Mouse (Mus musculus): ENCODE measurements around the gene Ccndbp1.
"Not testable (repeated sequence)": the region's sequence is repeated elsewhere in the genome, so short reads cannot be mapped to it uniquely, and the experiment has no call there.

Gene Ccndbp1

DNA sequence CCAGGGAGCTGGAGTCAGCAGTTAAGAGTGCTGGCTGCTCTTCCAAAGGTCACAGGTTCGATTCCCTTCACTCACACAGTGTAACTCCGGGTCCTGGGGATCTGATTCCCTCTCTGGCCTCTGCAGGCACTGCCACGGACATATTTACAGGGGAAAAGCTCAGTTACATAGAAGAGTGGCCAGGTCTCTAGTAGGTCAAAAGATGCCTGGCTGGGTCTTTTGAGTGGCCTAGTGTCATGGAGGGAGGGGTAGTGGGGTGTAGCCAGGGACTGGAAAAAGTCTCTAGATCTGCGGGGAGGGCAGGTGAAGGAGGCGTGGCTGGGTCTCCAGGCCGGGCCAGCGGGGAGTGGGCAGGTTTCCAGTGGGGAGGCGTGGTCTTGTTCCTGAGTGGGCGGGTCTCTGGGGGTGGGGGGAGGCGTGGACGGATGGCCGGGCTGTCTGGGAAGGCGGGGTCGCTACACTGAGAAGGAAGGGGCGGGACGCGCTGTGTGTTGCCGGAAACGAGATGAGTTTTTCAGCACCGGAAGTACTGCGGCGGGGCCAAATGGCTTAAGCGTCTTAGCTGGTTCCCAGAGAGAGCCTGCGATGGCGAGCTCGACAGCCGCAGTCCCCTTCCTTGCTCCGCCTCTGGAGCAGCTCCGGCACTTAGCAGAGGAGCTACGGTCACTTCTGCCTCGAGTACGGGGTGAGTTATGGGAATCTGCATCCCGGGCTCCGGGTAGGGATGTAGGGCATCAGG is at the start of gene Ccndbp1:
Ccndbp1 (plus strand) TSS at position 479 of the 739 bp plus-strand sequence.
- peak; percentile 79 for DNase-seq

DNA sequence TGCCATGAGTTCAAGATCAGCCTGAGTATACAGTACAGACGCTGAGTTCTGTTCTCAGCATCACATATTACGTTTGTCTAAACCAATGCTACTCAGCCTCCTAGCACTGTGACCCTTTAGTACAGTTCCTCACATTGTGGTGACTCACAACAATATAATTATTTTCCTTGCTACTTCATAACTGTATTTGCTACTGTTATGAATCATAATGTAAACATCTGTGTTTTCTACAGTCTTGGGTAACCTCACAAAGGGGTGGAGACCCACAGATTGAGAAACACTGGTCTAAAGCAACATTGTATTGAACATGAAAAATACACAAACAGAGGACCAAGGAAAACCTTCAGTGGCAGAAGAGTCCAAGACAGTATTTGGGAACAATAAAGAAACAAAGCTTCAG is 48.8 kb upstream of the Ccndbp1 start:
- no peak for DNase-seq

DNA sequence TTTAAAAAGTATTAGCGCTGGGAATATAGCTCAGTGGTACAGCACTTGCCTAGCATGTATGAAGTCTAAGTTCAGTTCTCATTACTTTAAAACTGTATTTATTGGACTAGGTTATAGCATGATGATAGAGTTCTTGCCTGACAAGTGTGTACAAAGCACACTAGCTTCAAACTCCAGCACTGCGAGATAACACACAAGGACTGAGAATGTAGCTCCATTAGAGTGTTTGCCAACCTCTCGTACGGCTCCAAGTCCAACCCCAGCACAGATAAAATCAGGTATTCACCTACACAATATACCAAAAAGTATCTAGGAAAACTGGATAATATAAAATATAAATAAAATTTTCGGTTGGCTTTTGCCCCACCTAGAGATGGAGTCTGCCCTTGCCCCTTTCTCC is 48.4 kb upstream of the Ccndbp1 start:
- no peak for DNase-seq

DNA sequence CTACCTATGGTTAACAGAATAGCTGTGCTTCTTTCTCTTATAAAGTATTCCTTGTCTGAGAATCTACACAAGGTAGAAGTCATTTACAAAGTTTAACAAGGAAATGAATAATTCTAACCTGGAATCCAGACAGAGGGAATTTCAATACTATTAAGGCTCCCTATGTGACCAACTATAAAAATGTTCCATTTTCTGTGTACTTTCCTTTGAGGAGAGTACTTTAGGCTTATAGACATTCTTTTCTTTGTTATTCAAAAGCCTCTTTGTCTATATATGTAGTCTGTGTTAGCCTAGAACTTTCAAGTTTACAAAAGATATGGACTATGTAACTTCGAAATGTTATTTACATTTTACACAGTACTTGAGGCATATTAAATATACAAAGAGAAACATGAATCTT is 47.9 kb upstream of the Ccndbp1 start:
- DNase-seq = no peak

DNA sequence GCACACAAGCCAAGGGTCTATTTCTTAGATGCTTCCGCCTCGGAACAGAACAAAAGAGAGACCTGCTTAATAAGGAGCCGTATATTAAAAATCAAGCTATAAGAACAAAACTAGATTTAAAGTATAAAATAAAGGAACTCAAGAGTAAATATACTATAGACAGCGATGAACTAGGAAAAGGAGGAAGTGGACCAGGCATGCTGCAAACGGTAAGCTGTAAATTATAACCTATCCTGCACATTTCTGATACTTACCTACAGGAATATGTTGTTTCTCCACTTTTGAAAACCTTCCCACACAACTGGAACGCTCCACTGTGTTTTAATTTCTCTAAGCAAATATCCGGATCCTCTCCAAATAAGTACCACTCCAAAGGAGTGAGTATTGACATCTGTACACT is 45.1 kb upstream of the Ccndbp1 start:
- no peak for DNase-seq

DNA sequence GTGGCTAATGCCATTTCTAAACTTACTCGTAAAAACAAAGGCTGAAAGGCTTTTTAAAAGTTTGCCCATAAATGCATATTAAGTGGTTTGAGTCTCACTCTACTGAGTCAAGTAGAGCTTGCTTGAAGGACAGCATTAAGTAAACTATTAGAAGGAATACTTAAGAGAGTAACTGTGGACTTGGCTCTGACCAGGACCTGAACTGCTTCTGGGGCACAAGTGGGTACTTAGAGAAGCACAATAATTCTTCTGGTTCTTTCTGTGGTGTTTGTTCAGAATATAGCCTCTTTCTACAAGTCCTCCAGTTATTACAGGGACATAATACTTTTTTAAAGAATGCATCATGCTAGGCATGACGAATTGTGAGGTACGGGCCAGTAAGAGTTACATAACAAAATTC is 42.7 kb upstream of the Ccndbp1 start:
- DNase-seq = no peak

DNA sequence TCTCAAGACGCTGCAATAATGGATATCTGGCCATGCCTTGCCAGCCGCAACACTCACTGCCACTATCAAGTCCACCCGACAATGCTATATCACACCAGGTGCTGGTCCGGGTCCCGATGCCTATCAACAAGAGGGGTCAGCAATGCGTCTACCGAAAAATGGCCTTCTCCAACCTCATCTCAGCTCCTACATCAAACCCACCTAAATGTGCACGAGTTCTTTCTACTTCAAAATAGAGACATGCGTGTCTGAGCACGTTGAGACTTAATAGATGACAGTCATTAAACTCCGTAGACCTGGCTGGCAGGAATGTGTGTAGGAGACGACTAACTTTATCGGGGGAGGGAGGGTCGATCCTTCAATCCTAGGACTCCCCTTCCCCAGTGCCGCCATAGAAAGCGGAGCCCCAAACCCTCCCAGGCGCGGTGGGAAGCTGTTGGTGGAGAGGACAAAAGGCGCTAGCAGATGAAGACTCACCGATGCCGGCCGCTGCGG is 38.1 kb upstream of the Ccndbp1 start:
- no peak for DNase-seq

DNA sequence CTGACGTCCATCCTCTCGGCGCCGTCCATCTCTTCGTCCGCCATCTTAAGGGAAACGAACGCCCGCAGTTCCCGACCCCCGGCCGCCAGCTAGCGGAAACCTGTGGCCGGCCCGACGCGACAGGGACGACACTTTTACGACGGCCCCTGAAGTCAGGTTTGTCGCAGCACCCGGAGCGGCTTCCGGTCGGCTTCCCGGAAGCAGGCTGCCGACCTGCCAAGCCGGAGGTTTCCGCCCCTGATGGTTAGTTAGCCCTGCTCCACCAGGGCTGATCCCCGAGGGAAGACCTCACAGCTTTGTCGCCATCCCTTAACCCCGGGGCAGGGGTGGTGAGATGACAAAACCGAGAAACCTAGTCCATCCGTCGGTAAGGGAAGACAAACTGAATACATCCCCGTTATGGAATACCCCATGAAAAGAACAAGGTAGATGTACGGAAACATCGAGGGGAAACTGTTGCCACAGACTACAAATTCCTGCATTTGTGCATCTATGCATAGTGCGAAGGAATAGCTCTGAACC is 37.6 kb upstream of the Ccndbp1 start, which contains the start of gene Ubr1:
Ubr1 (minus strand) TSS at position 157 of the 522 bp plus-strand sequence.
- peak; percentile 86 for DNase-seq

DNA sequence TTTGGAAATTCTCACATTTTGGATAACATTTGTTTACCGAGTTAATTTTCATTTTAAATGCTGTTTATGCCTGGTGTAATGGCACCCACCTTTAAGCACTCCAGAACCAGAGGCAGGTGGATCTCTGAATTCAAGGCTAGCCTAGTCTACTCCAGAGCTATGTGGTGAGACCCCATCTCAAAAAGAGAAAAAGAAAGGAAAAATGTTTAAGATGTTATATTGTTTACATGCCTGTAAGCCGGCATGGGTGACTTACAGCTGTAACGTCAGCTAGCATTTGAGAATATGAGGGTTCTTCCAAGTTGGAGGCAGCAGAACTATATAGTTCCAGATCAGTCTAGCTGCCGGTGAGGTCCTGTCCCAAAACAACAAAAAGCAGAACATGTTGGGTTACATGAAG is 36.4 kb upstream of the Ccndbp1 start:
- no peak for DNase-seq

DNA sequence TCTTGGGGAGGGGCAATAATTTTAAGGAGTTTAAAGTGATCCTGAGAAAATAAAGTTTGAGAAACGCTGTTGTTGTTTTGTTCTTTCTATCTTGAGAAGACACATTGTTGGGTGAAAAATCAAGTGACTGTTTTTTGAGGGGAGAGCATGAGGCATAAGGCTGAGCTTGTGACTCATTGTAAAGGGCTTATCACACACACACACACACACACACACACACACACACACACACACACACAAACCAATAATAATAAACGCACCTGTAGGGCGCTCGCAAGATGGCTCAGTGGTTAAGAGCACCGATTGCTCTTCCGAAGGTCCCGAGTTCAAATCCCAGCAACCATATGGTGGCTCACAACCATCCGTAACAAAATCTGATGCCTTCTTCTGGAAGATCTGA is 35.9 kb upstream of the Ccndbp1 start:
- not testable (repeated sequence) for DNase-seq

DNA sequence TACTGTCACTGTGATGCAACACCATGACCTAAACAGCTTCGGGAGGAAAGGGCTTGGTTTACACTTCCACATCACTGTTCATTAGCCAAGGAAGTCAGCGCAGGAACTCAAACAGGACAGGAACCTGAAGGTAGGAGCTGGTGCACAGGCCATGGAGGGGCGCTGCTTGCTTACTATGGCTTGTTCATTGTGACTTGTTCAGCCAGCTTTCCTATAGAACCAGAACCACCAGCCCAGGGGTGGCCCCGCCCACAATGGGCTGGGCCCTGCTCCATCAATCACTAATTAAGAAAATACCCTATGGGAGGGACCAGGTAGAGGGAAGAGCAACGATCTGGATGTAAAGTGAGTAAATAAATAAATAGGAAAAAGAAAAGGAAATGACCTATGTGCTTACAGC is 35.2 kb upstream of the Ccndbp1 start:
- DNase-seq = no peak

DNA sequence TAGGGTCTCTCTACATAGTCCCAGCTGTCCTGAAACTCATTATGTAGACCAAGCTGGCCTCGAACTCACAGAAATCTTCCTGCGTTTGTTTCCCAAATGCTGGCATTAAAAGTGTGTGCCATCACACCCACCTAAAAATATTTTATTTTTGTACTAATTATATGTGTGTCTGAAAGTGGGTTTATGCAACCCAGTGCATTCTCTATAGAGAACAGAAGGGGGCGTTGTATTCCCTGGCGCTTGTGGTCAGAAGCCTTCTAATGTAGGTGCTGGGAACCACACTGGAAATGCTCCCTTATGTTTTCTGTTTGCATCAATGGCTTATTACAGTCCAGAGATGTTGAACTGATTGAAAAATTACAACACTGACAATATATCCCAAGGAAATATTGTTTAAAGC is 31.9 kb upstream of the Ccndbp1 start:
- no peak for DNase-seq

DNA sequence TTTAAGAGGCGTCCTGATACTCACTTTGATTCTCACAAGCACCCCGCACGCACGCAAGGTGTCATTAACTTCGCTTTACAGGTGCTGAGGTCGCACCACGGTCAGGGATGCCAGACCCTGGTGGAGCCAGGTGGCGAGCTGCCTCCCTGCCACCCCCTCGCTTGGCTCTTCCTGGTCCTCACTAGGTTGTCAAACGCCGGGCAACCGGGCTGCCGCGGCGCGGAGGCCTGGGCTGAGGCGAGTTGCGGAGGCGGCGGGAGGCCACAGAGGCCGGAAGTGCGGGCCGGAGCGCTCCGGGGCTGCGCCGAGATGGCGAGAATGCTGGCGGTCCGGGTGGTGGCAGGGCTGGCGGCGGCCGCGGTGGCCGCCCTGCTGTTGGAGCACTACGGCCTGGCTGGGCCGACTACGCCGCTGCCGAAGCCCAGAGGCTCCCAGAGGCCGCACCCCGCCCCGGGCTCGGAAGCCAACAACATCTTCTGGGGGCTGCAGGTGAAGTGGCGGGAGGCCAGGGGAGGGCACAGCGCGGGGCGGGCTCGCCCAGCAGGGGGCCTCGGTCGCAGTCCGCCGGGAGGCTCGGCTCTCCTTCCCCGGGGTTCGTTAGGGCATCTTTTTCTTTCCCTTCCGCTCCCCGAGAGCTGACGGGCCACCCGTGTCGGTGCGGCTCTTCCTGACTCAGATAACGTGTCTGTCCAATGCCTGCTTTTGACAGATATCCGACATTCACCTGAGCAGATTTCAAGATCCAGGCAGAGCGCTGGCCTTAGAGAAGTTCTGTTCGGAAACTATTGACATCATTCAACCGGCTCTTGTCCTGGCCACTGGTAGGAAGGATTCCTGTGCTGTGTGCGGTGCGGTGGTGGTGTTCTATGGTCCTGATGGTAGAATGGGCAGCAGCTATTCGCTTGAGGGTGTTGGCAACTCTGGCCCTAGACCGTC is 30.9 kb upstream of the Ccndbp1 start, which contains the start of gene Tmem62:
Tmem62 (plus strand) TSS at position 28 of the 936 bp plus-strand sequence.
- peak; percentile 57 for DNase-seq

DNA sequence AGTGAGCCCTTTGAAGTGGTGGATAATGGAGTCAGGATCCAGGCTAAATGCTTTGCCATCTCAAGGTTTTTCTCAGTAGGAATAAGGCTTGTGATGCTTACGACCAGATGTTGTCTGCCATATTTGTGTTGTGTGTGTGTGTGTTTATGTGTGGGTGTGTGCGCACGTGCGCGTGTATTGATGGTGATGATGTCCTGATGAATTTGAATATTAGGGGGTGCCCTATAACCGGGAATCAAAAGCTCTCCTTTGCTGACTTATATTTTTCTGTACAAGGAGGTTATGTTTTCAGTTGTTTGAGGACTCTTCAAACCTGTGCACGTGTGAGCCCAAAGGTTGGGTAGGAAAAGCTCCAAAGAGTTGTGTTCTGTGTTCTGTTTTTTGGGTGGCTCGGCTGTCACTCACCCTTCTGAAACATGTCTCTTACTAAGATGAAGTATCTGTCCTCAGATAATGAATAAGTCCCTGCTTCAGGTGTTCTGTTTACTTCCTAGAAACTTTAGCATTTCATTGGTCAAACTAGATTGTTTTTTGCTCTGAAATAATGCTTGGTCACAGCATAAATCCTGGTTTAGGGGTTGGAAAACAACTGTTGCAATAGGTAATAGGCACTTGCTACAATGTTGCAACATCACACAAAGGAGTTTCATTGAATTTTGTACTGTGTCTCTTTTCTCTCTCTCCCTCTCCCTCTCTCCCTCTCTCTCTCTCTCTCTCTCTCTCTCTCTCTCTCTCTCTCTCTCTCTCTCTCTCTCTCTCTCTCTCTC is 30.1 kb upstream of the Ccndbp1 start:
- no peak for DNase-seq

DNA sequence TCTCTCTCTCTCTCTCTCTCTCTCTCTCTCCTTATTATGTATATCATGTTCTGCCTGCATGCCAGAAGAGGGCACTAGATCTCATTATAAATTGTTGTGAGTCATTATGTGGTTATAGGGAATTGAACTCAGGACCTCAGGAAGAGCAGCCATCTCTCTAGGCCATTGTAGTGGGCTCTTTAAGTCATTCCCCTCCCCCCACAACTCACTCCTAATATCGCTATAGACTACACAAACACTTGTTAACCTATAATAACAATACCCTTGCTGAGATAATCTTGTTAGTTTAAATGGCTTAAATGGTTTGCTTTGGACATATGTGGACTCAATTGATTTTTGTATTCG is 29.5 kb upstream of the Ccndbp1 start:
- no peak for DNase-seq

DNA sequence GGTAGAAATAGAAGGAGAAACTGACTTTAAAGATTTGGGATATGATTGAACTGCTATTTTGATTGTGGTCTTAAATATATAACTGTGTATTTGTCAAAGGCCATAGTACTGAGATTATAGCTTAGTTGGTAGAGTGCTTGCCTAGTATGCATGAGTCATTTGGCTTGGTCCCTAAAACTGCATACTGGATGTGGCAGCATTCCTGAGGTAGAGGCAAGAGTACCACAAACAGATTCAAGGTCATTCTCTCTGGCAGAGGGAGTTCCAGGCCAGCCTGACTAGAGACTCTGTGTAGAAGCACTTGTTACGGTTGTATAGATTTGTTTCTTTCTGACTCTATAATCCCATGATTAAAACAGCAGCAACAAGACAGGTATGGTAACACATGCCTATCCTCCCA is 28.4 kb upstream of the Ccndbp1 start:
- no peak for DNase-seq

DNA sequence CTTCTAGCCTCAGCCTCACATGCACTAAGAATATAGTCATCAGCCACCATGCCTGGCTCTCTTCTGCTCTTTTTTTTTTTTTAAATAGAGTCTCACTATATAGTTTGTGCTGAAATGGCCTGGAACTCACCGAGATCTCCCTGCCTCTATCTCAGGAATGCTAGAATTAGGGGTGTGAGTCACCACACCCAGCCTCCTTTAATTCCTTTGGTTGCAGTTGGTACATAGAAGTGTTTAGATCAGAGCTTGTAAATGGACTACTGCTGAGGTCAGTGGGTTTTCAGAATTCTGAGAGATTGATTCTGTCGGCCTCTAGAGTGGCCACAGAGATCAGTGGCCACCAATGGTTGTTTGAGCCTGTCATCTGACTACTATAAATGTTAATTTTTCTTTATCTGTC is 27.3 kb upstream of the Ccndbp1 start:
- DNase-seq = no peak

DNA sequence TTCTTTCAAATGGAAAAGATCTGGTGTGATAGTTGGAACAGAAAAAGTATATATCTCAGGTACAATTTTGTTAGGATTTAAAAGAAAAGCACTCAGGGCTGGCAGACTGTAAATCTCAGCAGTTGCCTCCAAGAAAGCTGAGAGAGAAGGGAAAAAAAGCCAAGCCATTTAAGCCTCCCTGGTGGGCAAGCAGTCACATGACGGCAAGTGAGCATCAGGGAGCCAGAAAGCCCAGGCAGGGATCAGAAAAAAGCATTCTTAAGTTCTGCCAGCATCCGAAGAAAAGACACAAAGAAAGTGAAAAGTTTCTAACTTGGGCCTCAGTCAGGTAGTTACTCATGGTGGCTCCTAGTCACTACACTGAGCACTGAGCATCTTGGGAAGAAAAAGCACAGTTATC is 24.6 kb upstream of the Ccndbp1 start:
- no peak for DNase-seq

DNA sequence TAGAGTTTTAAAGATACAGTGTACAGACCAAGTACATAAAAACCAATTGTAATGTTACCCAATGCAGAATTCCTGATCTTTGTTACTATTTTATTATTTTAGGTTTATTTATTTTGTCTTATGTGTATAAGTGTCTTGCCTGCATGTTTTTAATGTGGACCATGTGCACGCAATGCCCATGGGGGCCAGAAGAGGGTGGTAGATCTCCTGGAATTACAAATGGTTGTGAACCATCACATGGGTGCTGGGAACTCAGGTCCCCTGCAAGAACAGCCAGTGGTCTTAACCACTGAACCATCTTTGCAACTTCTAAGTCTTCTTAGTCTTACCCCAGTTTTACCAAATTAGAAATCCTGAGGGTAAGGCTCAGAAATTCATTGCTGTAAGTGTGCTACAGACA is 23.0 kb upstream of the Ccndbp1 start:
- DNase-seq = no peak

DNA sequence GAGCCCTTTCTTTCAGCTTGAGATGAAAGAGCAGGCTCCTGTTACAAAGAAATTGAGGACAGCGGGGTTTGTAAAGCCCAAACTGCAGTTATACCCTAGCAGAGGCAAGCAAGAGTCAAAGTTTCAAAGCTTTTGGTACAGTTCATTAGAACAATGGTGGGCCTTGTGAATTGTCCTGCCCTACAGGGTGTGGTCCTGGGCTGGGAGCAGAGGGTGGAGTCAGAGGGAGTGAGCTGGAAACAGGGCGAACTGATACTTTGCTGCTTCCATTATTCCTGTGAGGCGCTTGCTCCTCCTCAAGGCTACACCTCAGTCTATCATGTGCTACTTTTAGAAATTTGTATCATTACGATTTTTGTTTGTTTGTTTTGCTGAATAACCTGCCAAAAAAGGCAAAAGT is 17.0 kb upstream of the Ccndbp1 start:
- no peak for DNase-seq

DNA sequence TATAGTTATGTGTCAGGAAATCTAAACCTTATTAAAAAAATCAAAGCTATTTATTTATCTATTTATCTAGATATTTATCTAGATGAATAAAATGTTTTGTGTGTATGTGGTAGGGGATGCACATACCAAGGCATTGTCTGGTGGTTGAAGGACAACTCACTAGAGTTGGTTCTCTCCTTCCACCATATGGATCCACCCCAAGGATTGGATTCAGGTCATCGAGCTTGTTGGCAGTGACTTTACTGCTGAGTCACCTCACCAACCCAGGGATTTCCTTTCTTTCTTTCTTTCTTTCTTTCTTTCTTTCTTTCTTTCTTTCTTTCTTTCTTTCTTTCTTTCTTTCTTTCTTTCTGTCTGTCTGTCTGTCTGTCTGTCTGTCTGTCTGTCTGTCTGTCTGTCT is 11.6 kb upstream of the Ccndbp1 start:
- DNase-seq = not testable (repeated sequence)

DNA sequence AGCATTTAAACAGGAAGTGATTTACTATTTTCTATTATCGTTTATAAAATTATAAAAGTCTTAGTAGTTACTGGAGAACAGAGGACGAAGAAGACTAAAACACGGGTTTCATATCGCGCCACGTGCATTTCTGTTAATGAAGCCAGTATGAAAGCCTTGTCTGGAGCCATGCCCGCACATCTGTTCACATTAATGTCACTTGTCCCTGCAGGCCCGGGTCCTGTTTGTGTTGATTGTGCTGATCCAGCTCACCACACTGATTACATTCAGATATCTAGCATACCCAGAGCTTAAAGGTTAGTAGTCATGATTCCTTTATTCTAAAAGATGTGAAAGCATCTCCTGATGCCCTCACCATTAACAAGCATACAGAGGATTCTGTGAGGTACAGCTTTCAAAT is 9.3 kb upstream of the Ccndbp1 start:
- no peak for DNase-seq

DNA sequence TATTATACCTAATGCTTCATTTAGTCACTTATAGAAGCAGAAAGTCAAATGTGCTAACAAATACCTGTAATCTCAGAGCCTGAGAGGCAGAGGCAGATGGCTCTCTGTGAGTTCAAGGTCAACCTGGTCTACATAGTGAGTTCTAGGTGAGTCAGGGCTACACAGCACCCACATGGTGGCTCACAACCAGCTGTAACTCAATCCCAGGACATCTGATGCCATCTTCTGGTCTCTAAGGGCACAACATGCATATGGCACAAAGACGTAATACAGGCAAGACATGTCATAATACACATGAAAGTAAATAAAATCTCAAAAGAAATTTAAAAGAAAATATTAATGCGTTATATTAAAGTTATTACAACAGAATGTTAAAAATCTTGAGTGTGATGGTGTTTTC is 4.6 kb upstream of the Ccndbp1 start:
- no peak for DNase-seq

All from right cerebral cortex, postnatal 14 days (tissue).